Mouse (Mus musculus): ENCODE data around the gene Tnfrsf13c. TPM values are rescaled to one million over a fixed set of nuclear protein-coding genes. Genes with fewer than 3 reads are reported as not detected.
A peak's percentile ranks its signal among the peaks of the same experiment; 100 is the strongest.

Tnfrsf13c gene
- polyA plus RNA-seq, 1 experiment from 2014 or later = 0.29 TPM

DNA sequence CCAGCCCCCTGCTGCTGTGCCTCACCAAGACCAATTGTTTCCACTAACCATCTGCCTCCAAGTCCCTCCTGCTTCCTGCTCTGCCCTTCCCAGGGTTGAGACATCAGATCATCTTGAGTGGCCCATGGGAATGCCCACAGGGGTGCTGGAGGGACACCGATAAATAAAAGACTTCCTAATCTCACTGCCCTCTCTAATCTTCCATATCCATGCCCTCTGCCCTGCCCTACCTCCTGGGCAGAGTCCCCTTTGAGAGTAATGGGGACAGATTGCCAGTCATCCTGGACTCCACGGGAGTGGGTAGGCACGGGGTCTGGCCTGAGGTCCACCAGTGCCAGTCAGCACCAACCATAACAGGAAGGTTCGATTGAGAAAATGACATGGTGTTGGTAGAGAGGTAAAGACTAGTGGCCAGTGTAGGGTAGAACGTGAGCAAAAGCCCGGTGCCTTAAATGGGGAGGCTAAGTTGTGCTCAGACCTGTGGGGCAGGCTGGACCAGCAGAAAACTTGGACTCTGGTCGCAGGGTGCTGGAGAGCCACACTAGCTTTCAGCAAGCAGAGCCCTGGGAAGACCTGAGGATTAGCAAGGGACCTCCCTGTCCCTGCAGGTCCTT is 540 bp upstream of the Tnfrsf13c start:
- ATAC-seq (replicated peaks; ENCODE audit: insufficient number of reproducible peaks, low FRiP score, low TSS enrichment) = 0 out of 2 replicates have a peak, but pooled peaks have one; percentile 19
- peak overlapping the region; percentile 42 for H3K4me3 ChIP-seq (ENCODE audit: low read depth, low read length)
- no peaks in the 10 kb centered on the region for H3K36me3 ChIP-seq (ENCODE audit: control insufficient read depth, insufficient read depth, low read length)
- no peak overlapping the region for H3K27ac ChIP-seq (ENCODE audit: low read depth, low read length)
- peaks cover 22% of the 10 kb centered on the region for H3K4me1 ChIP-seq (ENCODE audit: control insufficient read depth, insufficient read depth, low read length)
- no peak overlapping the region for H3K9ac ChIP-seq (ENCODE audit: low read depth, low read length)
- peaks cover 31% of the 10 kb centered on the region for H3K27me3 ChIP-seq (ENCODE audit: control insufficient read depth, insufficient read depth, low read length)
- H3K9me3 ChIP-seq (replicated peaks; ENCODE audit: control insufficient read depth, low read length) = no peaks in the 10 kb centered on the region
- WGBS (ENCODE audit: insufficient replicate concordance) = 28% methylated on average over 7 of the region's 7 CpGs
- H3K4me2 ChIP-seq = peak overlapping the region; percentile 75

DNA sequence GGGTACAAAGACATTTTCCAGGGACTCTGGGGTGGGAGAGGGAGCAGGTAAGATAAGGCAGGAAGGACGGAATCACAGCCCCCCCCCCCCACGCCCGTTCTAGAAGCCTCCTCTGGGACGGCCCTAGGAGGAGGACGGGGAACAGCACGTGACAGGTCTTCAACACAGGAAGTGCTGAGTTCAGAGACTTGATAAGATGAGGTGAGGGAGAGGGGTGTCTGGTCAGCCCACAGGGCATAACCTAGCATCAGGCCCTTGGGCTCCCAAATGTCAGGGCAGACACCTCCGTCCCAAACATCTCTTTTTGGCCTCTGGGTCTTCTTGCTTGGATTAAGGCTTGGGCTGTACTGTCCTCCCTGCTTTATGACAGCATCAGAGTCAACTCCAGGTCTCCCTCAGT is 918 bp downstream of the Tnfrsf13c start:
- ATAC-seq (replicated peaks; ENCODE audit: insufficient number of reproducible peaks, low FRiP score, low TSS enrichment) = no peak
- Histone ChIP-seq H3K4me2 (no peak overlapping the region), H3K4me1 (ENCODE audit: control insufficient read depth, insufficient read depth, low read length) (peaks cover 17% of the 10 kb centered on the region), H3K36me3 (ENCODE audit: control insufficient read depth, insufficient read depth, low read length) (no peaks in the 10 kb centered on the region), H3K27me3 (ENCODE audit: control insufficient read depth, insufficient read depth, low read length) (peaks cover 40% of the 10 kb centered on the region), H3K9ac (ENCODE audit: low read depth, low read length) (no peak overlapping the region), H3K27ac (ENCODE audit: low read depth, low read length) (no peak overlapping the region), H3K4me3 (ENCODE audit: low read depth, low read length) (no peak overlapping the region), H3K9me3 (replicated peaks; ENCODE audit: control insufficient read depth, low read length) (no peaks in the 10 kb centered on the region)
- WGBS (ENCODE audit: insufficient replicate concordance) = 10% methylated on average over 7 of the region's 7 CpGs

DNA sequence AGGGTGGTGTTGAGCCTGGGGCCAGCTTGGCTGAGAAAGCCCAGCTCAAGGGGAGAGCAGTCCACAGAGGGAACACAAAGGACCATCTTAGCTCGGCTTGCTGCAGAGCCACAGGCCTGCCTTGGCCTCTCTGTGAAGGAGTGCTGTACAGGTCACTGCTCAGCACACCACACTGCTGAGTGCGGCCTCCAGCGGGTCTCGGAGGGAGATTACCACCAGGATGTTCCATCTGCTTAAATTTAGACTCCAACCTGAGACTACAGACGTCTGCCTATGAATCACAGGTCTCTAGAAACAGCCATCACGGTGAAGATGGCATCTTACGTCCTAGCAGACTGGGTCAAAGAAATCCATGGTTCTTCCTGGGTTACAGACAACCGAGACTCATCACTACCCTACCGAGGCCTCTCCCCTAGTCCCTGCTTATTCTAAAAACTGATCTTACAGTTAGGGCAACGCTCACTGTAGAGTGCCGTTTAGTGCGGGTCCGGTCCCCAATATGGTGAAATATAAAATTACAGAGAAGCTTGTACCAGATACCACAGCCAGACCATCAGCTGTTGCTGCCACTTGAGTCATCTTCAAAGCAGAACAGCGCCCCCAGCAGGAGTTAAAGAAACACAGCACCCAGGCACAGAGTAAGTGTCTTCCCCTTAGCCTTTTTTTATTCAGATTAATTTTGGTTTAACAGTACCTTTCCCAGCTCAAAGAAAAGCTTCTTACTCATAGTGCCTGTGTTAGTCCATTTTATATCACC is 2.9 kb downstream of the Tnfrsf13c start:
- no peak overlapping the region for H3K4me3 ChIP-seq (ENCODE audit: low read depth, low read length)
- H3K4me2 ChIP-seq = no peak overlapping the region
- WGBS (ENCODE audit: insufficient replicate concordance) = 67% methylated on average over 14 of the region's 14 CpGs
- no peaks in the 10 kb centered on the region for H3K9me3 ChIP-seq (replicated peaks; ENCODE audit: control insufficient read depth, low read length)
- H3K4me1 ChIP-seq (ENCODE audit: control insufficient read depth, insufficient read depth, low read length) = peaks cover 22% of the 10 kb centered on the region
- H3K9ac ChIP-seq (ENCODE audit: low read depth, low read length) = no peak overlapping the region
- H3K27ac ChIP-seq (ENCODE audit: low read depth, low read length) = no peak overlapping the region
- no peaks in the 10 kb centered on the region for H3K36me3 ChIP-seq (ENCODE audit: control insufficient read depth, insufficient read depth, low read length)
- peaks cover 56% of the 10 kb centered on the region for H3K27me3 ChIP-seq (ENCODE audit: control insufficient read depth, insufficient read depth, low read length)
- no peak for ATAC-seq (replicated peaks; ENCODE audit: insufficient number of reproducible peaks, low FRiP score, low TSS enrichment)

DNA sequence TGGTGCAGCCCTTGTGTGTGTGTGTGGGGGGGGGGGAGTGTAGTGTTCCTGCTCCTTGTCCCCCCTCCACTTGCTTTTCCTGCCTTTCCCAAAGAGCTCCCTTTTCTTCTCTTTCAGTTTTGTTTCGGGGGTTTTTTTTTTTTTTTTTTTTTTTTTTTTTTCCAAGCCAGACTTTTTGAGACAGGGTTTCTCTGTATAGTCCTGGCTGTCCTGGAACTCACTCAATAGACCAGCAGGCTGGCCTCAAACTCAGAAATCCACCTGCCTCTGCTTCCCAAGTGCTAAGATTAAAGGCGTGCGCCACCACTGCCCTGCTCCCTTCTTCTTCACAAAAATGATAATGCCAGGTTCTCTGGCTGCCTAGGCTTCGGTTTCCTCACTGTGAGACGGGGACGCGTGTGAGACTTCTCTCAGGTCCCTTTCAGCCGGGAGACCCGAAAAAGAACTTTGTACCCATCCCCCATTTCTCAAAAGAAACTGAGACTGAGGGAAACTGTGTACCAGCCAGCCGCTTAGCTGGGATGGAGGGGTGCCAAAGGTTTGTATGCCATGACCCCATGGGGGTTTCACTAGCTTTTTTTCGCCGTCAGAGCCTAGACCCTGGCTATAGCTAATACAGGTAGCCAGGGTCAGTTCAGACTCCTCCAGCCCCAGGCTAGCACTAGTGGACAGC is 4.0 kb downstream of the Tnfrsf13c start:
- no peak for ATAC-seq (replicated peaks; ENCODE audit: insufficient number of reproducible peaks, low FRiP score, low TSS enrichment)
- H3K36me3 ChIP-seq (ENCODE audit: control insufficient read depth, insufficient read depth, low read length) = no peaks in the 10 kb centered on the region
- no peak overlapping the region for H3K9ac ChIP-seq (ENCODE audit: low read depth, low read length)
- no peaks in the 10 kb centered on the region for H3K9me3 ChIP-seq (replicated peaks; ENCODE audit: control insufficient read depth, low read length)
- WGBS (ENCODE audit: insufficient replicate concordance) = 69% methylated on average over 11 of the region's 12 CpGs
- peaks cover 60% of the 10 kb centered on the region for H3K27me3 ChIP-seq (ENCODE audit: control insufficient read depth, insufficient read depth, low read length)
- peaks cover 25% of the 10 kb centered on the region for H3K4me1 ChIP-seq (ENCODE audit: control insufficient read depth, insufficient read depth, low read length)
- H3K4me3 ChIP-seq (ENCODE audit: low read depth, low read length) = no peak overlapping the region
- H3K27ac ChIP-seq (ENCODE audit: low read depth, low read length) = no peak overlapping the region
- no peak overlapping the region for H3K4me2 ChIP-seq

GRCm38 (mm10) chr15:82218778-82219666 is 5.1 kb downstream of the Tnfrsf13c start:
- Histone ChIP-seq H3K27ac (ENCODE audit: low read depth, low read length) (no peak overlapping the region), H3K9ac (ENCODE audit: low read depth, low read length) (no peak overlapping the region), H3K4me3 (ENCODE audit: low read depth, low read length) (no peak overlapping the region), H3K36me3 (ENCODE audit: control insufficient read depth, insufficient read depth, low read length) (no peaks in the 10 kb centered on the region), H3K4me2 (no peak overlapping the region), H3K27me3 (ENCODE audit: control insufficient read depth, insufficient read depth, low read length) (peaks cover 58% of the 10 kb centered on the region), H3K4me1 (ENCODE audit: control insufficient read depth, insufficient read depth, low read length) (peaks cover 19% of the 10 kb centered on the region), H3K9me3 (replicated peaks; ENCODE audit: control insufficient read depth, low read length) (no peaks in the 10 kb centered on the region)
- no peak for ATAC-seq (replicated peaks; ENCODE audit: insufficient number of reproducible peaks, low FRiP score, low TSS enrichment)
- 68% methylated on average over 26 of the region's 26 CpGs for WGBS (ENCODE audit: insufficient replicate concordance)

GRCm38 (mm10) chr15:82217980-82218379 is 6.2 kb downstream of the Tnfrsf13c start:
- H3K4me2 ChIP-seq = no peak overlapping the region
- H3K36me3 ChIP-seq (ENCODE audit: control insufficient read depth, insufficient read depth, low read length) = no peaks in the 10 kb centered on the region
- ATAC-seq (replicated peaks; ENCODE audit: insufficient number of reproducible peaks, low FRiP score, low TSS enrichment) = no peak
- 30% methylated on average over 9 of the region's 9 CpGs for WGBS (ENCODE audit: insufficient replicate concordance)
- H3K27ac ChIP-seq (ENCODE audit: low read depth, low read length) = no peak overlapping the region
- no peak overlapping the region for H3K4me3 ChIP-seq (ENCODE audit: low read depth, low read length)
- H3K27me3 ChIP-seq (ENCODE audit: control insufficient read depth, insufficient read depth, low read length) = peaks cover 63% of the 10 kb centered on the region
- peaks cover 10% of the 10 kb centered on the region for H3K4me1 ChIP-seq (ENCODE audit: control insufficient read depth, insufficient read depth, low read length)
- no peaks in the 10 kb centered on the region for H3K9me3 ChIP-seq (replicated peaks; ENCODE audit: control insufficient read depth, low read length)
- no peak overlapping the region for H3K9ac ChIP-seq (ENCODE audit: low read depth, low read length)

DNA sequence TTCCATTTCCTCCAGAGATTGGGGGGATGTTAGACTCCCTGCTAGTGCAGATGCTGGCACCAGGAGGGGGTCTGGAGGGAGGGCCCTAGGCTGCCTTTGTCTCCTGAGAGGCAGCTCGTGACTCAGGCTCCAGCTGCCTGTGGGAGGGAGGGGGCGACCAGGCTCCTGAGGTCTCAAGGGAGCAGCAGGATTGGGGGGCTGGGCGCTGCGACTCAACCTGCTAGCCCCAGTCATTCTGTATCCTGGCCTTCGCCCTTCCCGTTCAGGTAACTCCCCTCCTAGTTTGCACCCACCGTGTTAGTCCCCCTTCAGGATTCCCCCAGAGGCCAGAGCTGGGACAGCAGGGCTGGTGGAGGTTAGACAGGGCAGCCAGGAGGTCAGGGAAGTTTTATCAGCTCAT is 7.1 kb downstream of the Tnfrsf13c start:
- no peaks in the 10 kb centered on the region for H3K9me3 ChIP-seq (replicated peaks; ENCODE audit: control insufficient read depth, low read length)
- no peak overlapping the region for H3K4me3 ChIP-seq (ENCODE audit: low read depth, low read length)
- H3K27me3 ChIP-seq (ENCODE audit: control insufficient read depth, insufficient read depth, low read length) = peaks cover 69% of the 10 kb centered on the region
- H3K36me3 ChIP-seq (ENCODE audit: control insufficient read depth, insufficient read depth, low read length) = no peaks in the 10 kb centered on the region
- H3K27ac ChIP-seq (ENCODE audit: low read depth, low read length) = no peak overlapping the region
- WGBS (ENCODE audit: insufficient replicate concordance) = 9% methylated on average over 7 of the region's 7 CpGs
- H3K9ac ChIP-seq (ENCODE audit: low read depth, low read length) = no peak overlapping the region
- H3K4me1 ChIP-seq (ENCODE audit: control insufficient read depth, insufficient read depth, low read length) = peaks cover 16% of the 10 kb centered on the region
- no peak for ATAC-seq (replicated peaks; ENCODE audit: insufficient number of reproducible peaks, low FRiP score, low TSS enrichment)
- no peak overlapping the region for H3K4me2 ChIP-seq

DNA sequence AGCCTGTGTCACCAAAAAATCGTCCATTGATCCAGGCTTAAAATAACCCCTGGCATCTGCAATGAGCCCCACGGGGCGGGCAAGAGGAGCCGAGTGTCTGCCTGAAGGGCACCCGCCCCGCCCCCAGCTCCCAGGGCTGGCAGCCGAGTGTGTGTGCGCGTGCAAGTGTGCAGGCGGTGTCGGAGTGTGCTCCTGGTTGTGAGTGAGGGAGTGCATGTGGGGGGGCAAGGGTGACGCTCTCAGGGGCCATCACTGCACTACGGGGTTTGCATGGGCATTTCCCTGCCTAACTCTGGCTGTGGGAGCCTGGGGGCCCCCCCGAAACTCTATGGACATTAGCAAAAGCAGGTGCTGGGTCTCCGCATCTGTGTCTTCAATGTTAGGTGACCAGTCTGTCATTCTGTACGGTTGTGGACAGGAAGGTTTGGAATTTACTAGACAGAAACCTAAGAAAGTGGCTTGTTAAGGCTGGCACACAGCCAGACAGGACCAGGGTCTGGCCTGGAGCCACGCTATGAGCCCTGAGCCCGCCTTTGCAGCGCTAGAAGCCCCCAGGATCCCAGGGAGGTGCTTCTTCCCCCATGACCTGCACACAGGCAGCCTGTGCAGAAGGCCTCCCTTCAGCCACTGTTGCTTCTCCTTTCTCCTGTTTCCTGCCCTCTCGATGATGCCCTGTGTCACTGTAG is 7.9 kb downstream of the Tnfrsf13c start:
- WGBS (ENCODE audit: insufficient replicate concordance) = 49% methylated on average over 20 of the region's 20 CpGs
- peaks cover 76% of the 10 kb centered on the region for H3K27me3 ChIP-seq (ENCODE audit: control insufficient read depth, insufficient read depth, low read length)
- peaks cover 20% of the 10 kb centered on the region for H3K4me1 ChIP-seq (ENCODE audit: control insufficient read depth, insufficient read depth, low read length)
- H3K4me2 ChIP-seq = no peak overlapping the region
- no peak overlapping the region for H3K9ac ChIP-seq (ENCODE audit: low read depth, low read length)
- no peak for ATAC-seq (replicated peaks; ENCODE audit: insufficient number of reproducible peaks, low FRiP score, low TSS enrichment)
- H3K4me3 ChIP-seq (ENCODE audit: low read depth, low read length) = no peak overlapping the region
- no peaks in the 10 kb centered on the region for H3K9me3 ChIP-seq (replicated peaks; ENCODE audit: control insufficient read depth, low read length)
- no peaks in the 10 kb centered on the region for H3K36me3 ChIP-seq (ENCODE audit: control insufficient read depth, insufficient read depth, low read length)
- H3K27ac ChIP-seq (ENCODE audit: low read depth, low read length) = no peak overlapping the region

Data from heart, embryonic 11.5 days (tissue).